Mouse (Mus musculus) layer of hippocampus, adult 2 months (tissue): ENCODE data around the gene Ybx2. TPM values are rescaled to one million over a fixed set of nuclear protein-coding genes. Genes with fewer than 3 reads are reported as not detected.

Source experiments
- DNase-seq, 2 experiments: peaks; one replicate each; pipeline ENCODE4 v3.0.0; 2022; ENCODE audit warnings: low spot score in 2 of 2
- H3K27ac ChIP-seq: fragments of 200-600 bp; 2 replicates; pipeline ENCODE4 v1.8.1; 2022
- H3K4me3 ChIP-seq: fragments of 200-600 bp; 2 replicates; pipeline ENCODE4 v1.8.1; 2022; ENCODE audit warnings: mild to moderate bottlenecking
- CTCF ChIP-seq: fragments of 200-600 bp; conservative IDR thresholded peaks from 2 replicates; pipeline ENCODE4 v1.8.1; 2022; ENCODE audit warnings: antibody characterized with exemption, mild to moderate bottlenecking, moderate library complexity
- total RNA-seq, 2 experiments: library from RNA; stranded (reverse); gene quantifications; 2 replicates each; pipeline ENCODE4 v1.2.3; 2021

The Ybx2 gene
- total RNA-seq, 2 experiments from 2014 or later: 12.4 to 14.5 TPM

DNA sequence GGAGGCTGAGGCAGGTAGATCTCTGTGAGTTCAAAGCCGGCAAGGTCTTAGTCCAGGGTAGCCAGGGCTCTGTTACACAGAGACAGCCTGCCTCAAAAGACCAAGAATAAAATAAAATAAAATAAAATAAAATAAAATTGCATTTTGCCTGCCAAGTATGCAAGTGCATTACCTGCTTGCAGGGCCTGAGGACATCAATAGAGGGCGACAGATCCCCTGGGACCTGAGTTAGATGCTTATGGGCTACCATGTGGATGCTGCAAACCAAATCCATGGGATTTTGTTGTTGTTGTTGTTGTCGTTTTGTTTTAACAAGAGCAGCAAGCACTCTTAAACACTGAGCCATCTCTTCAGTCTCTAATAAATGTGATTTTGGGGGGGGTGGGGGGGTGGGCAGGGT, 3.3 kb upstream of the Ybx2 start:
- Histone ChIP-seq H3K27ac (no peak overlapping the region), H3K4me3 (no peak overlapping the region)
- peak; percentile 66 for TF ChIP-seq CTCF
- no peak for DNase-seq

DNA sequence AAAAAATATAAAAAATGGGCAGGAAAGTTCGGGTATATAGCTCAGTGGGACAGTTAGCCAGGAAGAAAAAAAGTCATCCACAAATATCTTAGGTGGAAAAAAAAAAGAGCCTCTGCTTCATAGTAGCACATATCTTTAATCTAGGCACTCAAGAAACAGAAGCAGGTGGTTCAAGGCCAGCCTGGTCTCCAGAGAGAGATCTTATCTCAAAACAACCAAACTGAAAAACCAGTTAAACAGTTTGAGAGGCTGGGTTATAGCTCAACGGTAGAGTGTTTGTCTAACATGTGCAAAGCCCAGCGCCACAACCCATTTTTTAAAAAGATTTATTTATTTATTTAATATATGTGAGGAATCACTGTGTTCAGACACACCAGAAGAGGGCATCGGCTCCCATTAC, 2.5 kb upstream of the Ybx2 start:
- no peak for DNase-seq
- H3K4me3 ChIP-seq: no peak overlapping the region
- no peak overlapping the region for H3K27ac ChIP-seq
- no peak for TF ChIP-seq CTCF

DNA sequence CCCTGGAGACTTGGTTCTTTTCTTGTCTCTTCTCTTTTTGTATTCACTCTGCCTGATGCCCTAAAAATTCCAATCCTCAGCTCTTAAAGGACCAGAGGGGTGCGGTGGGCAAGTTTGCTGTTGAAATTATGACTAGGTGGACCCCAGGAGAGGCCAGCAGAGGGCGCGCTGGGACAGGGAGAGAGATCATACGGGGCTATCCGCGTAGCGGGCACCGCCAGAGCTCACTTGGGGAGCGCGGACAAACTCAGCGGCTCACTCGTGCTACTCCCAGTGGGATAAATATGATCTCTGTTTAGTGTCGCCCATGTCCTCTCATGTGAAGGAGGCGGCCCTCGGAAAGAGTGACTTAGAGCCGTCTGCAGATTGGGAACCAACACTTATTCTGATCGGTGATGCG, 1.4 kb upstream of the Ybx2 start:
- Histone ChIP-seq H3K4me3 (0 out of 2 replicates have a peak overlapping the region, but pooled peaks have one; percentile 23), H3K27ac (no peak overlapping the region)
- peak; percentile 81 to 94 for DNase-seq
- peak; percentile 92 for TF ChIP-seq CTCF

DNA sequence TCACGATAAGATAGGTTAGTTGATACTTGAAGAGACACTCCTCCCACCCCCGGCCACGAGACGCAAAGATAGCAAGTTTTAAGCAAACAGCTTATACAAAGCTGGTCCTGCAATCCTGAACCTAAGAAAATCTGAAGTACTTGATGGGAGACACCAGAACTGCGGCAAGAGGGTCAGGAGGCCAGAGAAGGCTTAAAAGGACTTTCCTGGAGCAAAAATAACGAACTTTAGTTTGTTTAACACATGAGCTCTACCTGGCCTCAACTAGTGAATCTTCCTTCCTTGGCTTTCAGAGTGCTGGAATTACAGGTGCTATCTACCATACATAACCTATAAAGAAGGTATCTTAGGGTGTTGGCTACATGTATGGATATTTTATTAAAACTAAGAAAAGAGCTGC, 915 bp upstream of the Ybx2 start:
- TF ChIP-seq CTCF: no peak
- H3K27ac ChIP-seq: no peak overlapping the region
- H3K4me3 ChIP-seq: no peak overlapping the region
- DNase-seq: no peak

DNA sequence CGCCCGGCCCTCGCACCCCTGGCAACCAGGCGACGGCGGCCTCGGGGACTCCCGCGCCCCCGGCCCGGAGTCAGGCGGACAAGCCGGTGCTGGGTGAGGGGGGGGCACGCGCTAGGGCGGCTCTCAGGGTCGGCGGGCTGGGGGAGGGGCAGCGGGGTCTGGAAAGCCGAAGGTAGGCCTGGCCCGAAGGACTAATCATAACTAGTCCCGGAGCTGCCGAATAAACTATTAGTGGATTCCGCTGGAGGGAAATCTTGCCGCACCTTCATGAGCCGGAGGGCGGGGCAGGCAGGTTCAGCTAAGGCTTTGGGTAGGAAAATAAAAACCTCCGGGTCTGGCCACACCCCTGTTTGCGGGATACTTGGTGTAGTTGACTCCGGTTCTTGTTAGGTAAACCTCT, 560 bp downstream of the Ybx2 start:
- Histone ChIP-seq H3K27ac (no peak overlapping the region), H3K4me3 (peak overlapping the region; percentile 51)
- DNase-seq: no peak
- TF ChIP-seq CTCF: no peak

DNA sequence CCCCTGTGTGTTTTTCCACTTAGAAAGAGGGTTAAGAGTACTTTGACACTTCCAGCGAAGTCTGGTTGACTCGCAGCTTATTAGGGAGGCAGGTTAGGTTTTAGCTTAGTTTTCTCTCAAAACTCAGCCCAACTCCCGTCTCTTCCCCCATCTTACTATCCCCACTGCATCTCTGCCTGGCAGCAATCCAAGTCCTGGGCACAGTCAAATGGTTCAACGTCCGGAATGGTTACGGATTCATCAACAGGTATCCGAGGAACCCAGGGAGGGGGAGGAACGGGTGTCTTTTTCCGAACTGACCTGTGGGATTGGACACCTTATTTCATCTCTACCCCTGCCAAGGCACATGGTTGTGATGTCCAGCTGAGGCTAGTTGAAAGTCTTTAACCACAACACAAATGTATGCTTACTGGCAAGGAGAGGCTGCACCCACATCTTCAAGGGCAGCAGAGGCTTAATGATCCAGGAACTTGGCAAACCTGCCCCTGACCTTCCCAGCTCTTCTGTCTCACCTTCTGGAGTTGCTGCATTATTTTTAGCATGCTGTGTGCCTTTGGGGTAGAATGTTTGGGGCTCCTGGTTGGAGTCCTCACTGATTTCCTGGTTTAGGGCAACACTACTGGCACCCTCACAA, 1.2 kb downstream of the Ybx2 start:
- no peak overlapping the region for H3K4me3 ChIP-seq
- DNase-seq: no peak

DNA sequence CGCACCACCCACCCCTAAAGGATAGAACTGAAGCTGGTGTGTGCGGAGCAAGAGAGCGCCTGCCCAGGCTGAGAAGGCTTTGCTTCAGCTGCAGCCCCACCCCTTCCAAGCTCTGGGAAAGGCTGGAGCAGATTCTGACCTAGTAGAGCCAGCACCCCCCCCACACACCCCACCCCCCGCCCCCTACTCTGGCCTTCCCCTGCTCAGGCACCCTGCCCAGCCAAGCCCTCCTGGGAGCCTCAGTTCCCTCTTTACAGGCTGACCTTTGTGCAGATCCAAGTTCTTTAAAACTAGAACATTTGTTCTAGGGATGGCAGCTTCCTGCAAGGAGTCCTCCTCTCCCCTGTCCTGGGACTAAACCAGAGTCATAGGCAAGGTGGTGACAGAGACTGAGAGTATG, 1.8 kb downstream of the Ybx2 start:
- DNase-seq: no peak
- no peak for TF ChIP-seq CTCF

More for the DNA sequence above, 1.2 kb downstream of the Ybx2 start:
- TF ChIP-seq CTCF: no peak
- no peak overlapping the region for H3K27ac ChIP-seq

DNA sequence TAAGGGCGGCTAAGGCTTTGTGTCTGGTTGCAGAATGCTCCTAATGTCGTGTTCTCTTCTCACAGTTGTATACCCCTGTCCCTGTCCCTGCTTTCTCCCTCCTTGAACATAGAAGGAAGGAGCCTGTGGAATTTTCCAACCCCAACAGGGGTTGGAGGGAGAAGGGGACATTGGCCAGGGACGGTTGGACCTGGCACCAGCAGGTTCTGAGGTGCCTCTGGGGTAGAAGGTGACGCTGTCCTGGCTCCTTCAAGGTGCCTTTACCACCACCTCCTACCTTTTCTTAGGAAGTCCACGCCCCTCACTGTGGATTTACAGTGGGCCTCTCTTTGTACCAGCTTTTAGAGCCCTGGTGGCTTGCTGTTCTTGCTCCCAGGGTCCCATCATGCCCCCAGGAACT, 2.2 kb downstream of the Ybx2 start:
- TF ChIP-seq CTCF: no peak
- no peak overlapping the region for H3K27ac ChIP-seq

More for the DNA sequence above, 1.8 kb downstream of the Ybx2 start:
- Histone ChIP-seq H3K4me3 (no peak overlapping the region), H3K27ac (no peak overlapping the region)

DNA sequence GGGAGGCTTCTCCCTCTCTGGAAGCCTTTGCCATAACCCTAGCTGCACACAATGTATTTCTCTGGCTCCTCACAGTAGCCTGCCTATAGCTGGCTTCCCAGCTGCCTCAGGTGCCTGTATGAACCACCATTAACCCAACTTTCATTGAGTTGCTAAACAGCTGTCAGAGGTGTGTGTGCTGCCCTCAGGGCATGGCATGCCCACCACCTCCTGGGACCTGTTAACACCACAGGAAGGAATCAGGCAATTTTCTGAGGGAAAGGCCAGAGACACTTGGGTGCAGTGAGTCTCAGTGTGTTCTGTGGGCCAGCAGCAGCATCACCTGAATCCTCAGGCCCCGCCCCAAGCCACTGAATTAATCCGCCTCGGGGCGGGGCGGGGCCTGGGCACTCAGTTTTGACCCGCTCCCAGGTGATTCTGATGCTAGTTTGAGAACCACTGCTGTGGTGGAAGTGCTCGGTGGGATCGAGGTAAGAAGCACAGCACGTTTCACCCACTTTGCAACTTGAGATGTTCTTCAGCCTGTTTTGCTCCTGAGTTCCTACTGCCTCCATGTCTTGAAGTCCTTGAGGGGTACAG, 2.9 kb downstream of the Ybx2 start:
- Histone ChIP-seq H3K4me3 (no peak overlapping the region), H3K27ac (no peak overlapping the region)
- no peak for TF ChIP-seq CTCF
- DNase-seq: no peak

More for the DNA sequence above, 2.2 kb downstream of the Ybx2 start:
- no peak for DNase-seq
- H3K4me3 ChIP-seq: no peak overlapping the region

DNA sequence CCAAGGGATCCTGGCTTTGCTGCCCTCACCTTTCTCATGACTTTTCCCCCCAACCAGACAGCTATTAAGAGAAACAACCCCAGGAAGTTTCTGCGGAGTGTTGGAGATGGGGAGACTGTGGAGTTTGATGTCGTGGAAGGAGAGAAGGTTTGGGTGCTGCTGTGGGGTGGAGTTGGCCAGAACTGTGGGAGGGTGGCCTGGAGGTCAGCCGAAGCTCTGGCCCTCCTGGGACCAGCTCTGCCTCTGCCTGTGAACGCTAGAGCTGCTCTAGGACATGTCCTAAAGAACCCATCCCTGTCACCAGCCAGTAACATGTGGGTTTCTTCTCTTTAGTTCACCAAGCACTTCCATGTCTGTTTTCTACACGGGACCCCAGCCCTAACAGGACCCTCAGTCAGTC, 3.6 kb downstream of the Ybx2 start:
- DNase-seq: no peak
- TF ChIP-seq CTCF: no peak
- Histone ChIP-seq H3K27ac (no peak overlapping the region), H3K4me3 (no peak overlapping the region)

DNA sequence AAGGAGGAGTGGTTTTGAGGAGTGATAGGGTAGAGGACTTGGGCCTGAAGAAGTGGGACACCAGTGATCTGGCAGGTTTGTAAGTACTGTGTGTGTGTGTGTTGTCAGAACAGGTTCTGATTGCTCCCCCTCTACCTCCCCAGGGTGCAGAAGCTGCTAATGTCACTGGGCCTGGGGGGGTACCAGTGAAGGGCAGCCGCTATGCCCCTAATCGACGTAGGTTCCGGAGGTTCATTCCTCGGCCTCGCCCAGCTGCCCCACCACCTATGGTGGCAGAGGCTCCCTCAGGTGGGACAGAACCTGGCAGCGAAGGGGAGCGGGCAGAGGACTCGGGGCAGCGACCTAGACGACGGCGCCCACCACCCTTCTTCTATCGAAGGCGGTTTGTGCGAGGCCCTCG, 4.1 kb downstream of the Ybx2 start:
- H3K27ac ChIP-seq: no peak overlapping the region
- no peak for DNase-seq
- no peak overlapping the region for H3K4me3 ChIP-seq
- TF ChIP-seq CTCF: no peak

DNA sequence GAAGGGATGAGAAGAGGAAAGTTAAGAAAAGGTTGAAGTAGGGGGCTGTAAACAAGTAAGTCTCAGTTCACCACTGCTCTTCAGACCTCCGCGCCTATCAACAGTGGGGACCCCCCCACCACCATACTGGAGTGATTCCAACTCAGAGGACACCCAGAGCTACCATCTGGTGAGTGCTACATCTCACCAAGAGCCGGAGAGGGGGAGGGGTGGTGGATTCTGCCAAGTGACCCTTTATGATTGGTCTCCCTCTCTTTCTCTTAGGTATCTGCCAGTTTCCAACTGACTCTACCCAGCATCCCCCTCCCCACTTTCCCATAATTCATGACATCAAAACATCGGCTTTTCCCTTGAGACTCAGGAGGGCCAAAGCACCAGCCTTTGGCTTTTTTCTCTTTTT, 5.4 kb downstream of the Ybx2 start:
- no peak for DNase-seq
- no peak for TF ChIP-seq CTCF
- H3K27ac ChIP-seq: no peak overlapping the region
- H3K4me3 ChIP-seq: no peak overlapping the region

DNA sequence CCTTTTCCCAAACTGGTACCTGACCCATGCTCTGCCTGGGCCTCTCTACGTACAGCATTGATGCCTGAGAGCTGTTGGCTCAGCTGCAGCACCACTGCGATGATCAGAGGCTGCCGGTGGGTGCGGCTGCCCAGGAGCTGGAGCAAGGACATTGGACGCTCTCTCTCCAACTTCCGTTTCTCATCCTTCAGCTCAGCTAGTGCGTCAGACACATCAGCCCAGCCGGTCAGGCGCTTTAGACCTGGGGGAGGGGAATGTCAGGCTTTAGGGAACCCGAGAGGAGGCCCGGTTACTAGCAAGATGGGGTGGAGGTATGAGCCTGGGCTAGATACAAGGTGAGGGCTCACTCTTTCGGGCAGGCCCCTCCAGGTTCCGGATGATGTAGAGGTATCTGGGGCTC, 9.6 kb downstream of the Ybx2 start:
- no peak for DNase-seq
- no peak overlapping the region for H3K27ac ChIP-seq
- H3K4me3 ChIP-seq: no peak overlapping the region
- TF ChIP-seq CTCF: no peak

DNA sequence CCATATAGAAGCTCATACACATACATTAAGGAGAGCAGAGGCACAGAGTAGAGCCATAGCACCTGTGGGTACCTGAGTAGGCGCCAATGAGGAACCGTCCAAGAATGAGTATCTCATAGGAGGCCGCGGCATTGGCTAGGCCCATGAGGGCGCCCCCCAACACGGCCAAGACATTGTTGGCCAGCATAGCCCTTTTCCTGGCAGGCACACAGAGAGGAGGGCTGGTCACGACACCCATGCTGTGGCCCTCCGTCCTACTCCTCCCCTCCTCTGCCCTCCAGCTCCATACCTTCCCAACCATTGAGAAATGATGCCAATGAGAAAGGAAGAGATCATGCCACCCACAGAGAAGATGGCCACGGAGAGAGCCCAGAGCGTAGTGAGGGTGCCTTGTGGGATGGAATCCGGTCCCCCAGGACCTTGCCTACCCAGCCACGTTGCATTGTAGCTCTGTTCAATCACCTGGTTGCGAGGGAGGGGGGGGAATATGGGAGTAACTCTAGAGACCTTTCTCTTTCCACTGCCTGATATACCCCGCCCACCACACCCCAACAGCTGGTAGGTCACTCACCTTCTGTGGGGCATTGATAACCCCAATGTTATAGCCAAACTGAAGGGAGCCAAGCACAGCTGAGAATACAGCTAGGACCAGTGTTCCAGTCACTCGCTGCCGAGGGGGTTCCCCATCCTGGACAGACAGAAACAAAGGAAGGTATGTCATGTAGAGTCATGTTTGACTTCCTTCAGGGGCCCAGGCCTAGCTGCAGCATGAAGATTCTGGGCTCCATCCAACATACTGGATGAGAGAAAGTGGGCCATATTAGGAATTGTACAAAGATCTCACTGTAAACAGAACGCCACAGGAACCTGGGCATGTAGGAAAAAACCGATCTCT, 10.6 kb downstream of the Ybx2 start:
- H3K4me3 ChIP-seq: no peak overlapping the region
- TF ChIP-seq CTCF: no peak

More for the DNA sequence above, 10.6 kb downstream of the Ybx2 start:
- no peak for DNase-seq
- no peak overlapping the region for H3K27ac ChIP-seq
